ENCODE assay signal across 18 mouse cellular contexts in the genomic region with DNA sequence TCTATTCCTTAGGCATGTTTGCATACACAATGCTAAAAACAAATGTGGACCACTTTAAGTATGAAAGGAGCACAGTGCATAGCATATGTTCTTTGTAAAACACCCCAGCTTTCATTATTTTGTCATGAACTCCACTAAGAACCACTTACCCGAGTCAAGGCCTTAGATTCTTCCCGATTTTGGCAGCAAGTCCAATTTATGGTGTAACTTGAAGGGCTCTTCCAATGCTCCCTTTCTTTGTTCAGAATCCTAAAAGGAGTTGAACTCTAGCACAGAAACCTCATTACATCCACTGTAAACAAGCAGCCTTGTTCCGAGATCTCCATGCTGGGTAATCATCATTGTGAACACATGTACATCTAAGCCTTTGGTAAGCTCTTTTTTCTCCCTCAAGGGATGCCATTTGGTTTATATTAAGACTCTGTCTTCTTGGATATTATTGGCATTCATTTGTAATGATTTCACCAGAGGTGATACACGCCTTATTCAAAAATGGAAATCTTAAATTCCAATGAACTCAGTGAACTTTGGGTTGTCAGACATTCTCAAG.
"Had no signal": no experiment of that assay in that cellular context is flagged by ENCODE, and none has a peak within 500 bp of the region (broad histone marks: within the 10 kb centered on the region; RNA-seq: fewer than 3 reads in every experiment).

No protein-coding gene starts in this region.

- H3K4me1 ChIP-seq: limb, embryonic 13.5 days; liver, embryonic 15.5 days; lung, embryonic 15.5 days; megakaryocyte, embryonic 14.5 days; midbrain, embryonic 15.5 days; neural tube, embryonic 12.5 days had no signal

- H3K4me2 ChIP-seq: limb, embryonic 13.5 days; liver, embryonic 11.5 days; liver, embryonic 15.5 days; lung, embryonic 15.5 days; midbrain, embryonic 11.5 days; midbrain, embryonic 15.5 days; neural tube, embryonic 12.5 days had no signal

- H3K36me3 ChIP-seq: limb, embryonic 13.5 days; liver, embryonic 15.5 days; lung, embryonic 15.5 days; midbrain, embryonic 15.5 days; neural tube, embryonic 12.5 days had no signal

- DNase-seq: kidney, adult 8-10 months; kidney, postnatal 10 days; kidney, postnatal 4 days; retina, postnatal 1 day; right cerebral cortex, postnatal 4 days; spleen, adult 18-20 months; thymus, postnatal 36 days had no signal

- H3K9me3 ChIP-seq: limb, embryonic 13.5 days; liver, embryonic 15.5 days; lung, embryonic 15.5 days; megakaryocyte, embryonic 14.5 days; midbrain, embryonic 15.5 days; neural tube, embryonic 12.5 days had no signal

- H3K27ac ChIP-seq: layer of hippocampus, adult 2 months; limb, embryonic 13.5 days; liver, embryonic 15.5 days; lung, embryonic 15.5 days; macrophage; midbrain, embryonic 15.5 days; neural tube, embryonic 12.5 days had no signal

- H3K4me3 ChIP-seq: layer of hippocampus, adult 2 months; limb, embryonic 13.5 days; liver, embryonic 15.5 days; lung, embryonic 15.5 days; megakaryocyte, embryonic 14.5 days; midbrain, embryonic 15.5 days; neural tube, embryonic 12.5 days had no signal

- ATAC-seq: intestine, postnatal 0 days; midbrain, embryonic 15.5 days had no signal

- H3K9ac ChIP-seq: limb, embryonic 13.5 days; liver, embryonic 15.5 days; lung, embryonic 15.5 days; midbrain, embryonic 15.5 days; neural tube, embryonic 12.5 days had no signal

- H3K27me3 ChIP-seq: liver, embryonic 15.5 days; lung, embryonic 15.5 days; megakaryocyte, embryonic 14.5 days; midbrain, embryonic 15.5 days; neural tube, embryonic 12.5 days had no signal
